Mouse (Mus musculus) kidney, adult 2 months (tissue): ENCODE data around the gene Polh.

Experiments
- CTCF ChIP-seq: fragments of 200-500 bp; conservative IDR thresholded peaks from 2 replicates; pipeline ENCODE4 v1.5.1; 2011; ENCODE audit warnings: low read depth, mild to moderate bottlenecking, control low read depth, low read length, moderate library complexity, mixed read lengths; ENCODE audit not compliant: insufficient read depth, insufficient read length
- POLR2A ChIP-seq: fragments of 200-500 bp; IDR thresholded peaks from one replicate; pipeline ENCODE4 v1.6.1; 2011; ENCODE audit warnings: low read depth, low read length, control low read depth

DNA sequence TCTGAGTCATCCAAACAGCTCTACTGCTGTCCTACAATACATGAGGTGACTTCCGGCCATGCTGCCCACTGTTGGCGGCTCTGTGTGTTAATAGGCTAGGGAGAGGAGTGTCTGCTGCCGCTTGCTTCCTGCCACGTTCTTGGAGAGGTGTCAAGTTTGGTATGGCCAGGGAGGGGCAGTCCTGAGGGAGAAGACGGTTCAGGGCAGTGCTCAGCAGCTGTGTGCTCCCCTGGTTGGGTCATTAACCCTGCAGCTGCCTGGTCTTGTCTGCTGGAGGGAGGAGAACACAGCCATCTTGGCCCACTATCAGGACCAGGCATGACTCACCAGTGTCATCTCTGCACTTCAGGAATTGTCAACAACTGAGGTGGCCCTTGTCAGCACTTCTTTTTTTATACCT lies 34.1 kb downstream of the Polh start:
- TF ChIP-seq CTCF (no peak), POLR2A (no peak)
